Mouse (Mus musculus): ENCODE measurements at regions not wholly inside any gene's neighbourhood (a gene's known extent, or its start where the extent isn't known, plus 50 kb on each side); places are given as distances from the start of the nearest gene placed in this dataset.

- DNase-seq (ENCODE audit: low spot score in 2 of 2) = no peak
Measured at GRCm38 (mm10) chr9:67165486-67165885, 116.3 kb upstream of the Tpm1 start.

GRCm38 (mm10) chr9:67163746-67164145 lies 114.5 kb upstream of the Tpm1 start:
- DNase-seq (ENCODE audit: low spot score in 2 of 2) = no peak

GRCm38 (mm10) chr9:67160785-67161455 lies 111.7 kb upstream of the Tpm1 start:
- DNase-seq (ENCODE audit: low spot score in 2 of 2) = no peak

- DNase-seq (ENCODE audit: low spot score in 2 of 2) = no peak
Measured at GRCm38 (mm10) chr9:67160350-67160749, 111.1 kb upstream of the Tpm1 start.

GRCm38 (mm10) chr9:67156590-67157259 lies 107.5 kb upstream of the Tpm1 start:
- DNase-seq (ENCODE audit: low spot score in 2 of 2) = no peak

- no peak for DNase-seq (ENCODE audit: low spot score in 2 of 2)
Measured at GRCm38 (mm10) chr9:67154062-67154461, 104.9 kb upstream of the Tpm1 start.

- no peak for DNase-seq (ENCODE audit: low spot score in 2 of 2)
Measured at GRCm38 (mm10) chr9:67153333-67153732, 104.1 kb upstream of the Tpm1 start.

GRCm38 (mm10) chr9:67147656-67148055 lies 98.5 kb upstream of the Tpm1 start:
- DNase-seq (ENCODE audit: low spot score in 2 of 2) = no peak

GRCm38 (mm10) chr9:67145392-67145791 lies 96.2 kb upstream of the Tpm1 start:
- DNase-seq (ENCODE audit: low spot score in 2 of 2) = no peak

- no peak for DNase-seq (ENCODE audit: low spot score in 2 of 2)
Measured at GRCm38 (mm10) chr9:67144511-67144910, 95.3 kb upstream of the Tpm1 start.

- peak in 1 of 2 experiments; percentile 41 for DNase-seq (ENCODE audit: low spot score in 2 of 2)
Measured at GRCm38 (mm10) chr9:67140319-67140887, 91.2 kb upstream of the Tpm1 start.

- peak in 1 of 2 experiments; percentile 5 for DNase-seq (ENCODE audit: low spot score in 2 of 2)
Measured at GRCm38 (mm10) chr9:67137681-67138080, 88.5 kb upstream of the Tpm1 start.

GRCm38 (mm10) chr9:67137141-67137540 lies 87.9 kb upstream of the Tpm1 start:
- peak in 1 of 2 experiments; percentile 14 for DNase-seq (ENCODE audit: low spot score in 2 of 2)

GRCm38 (mm10) chr9:67136166-67136565 lies 87.0 kb upstream of the Tpm1 start:
- DNase-seq (ENCODE audit: low spot score in 2 of 2) = no peak

GRCm38 (mm10) chr9:67134378-67134777 lies 85.2 kb upstream of the Tpm1 start:
- no peak for DNase-seq (ENCODE audit: low spot score in 2 of 2)

- DNase-seq (ENCODE audit: low spot score in 2 of 2) = no peak
Measured at GRCm38 (mm10) chr9:67132370-67132769, 83.2 kb upstream of the Tpm1 start.

GRCm38 (mm10) chr9:67130730-67131440 lies 81.7 kb upstream of the Tpm1 start:
- DNase-seq (ENCODE audit: low spot score in 2 of 2) = no peak

- no peak for DNase-seq (ENCODE audit: low spot score in 2 of 2)
Measured at GRCm38 (mm10) chr9:67129891-67130290, 80.7 kb upstream of the Tpm1 start.

- DNase-seq (ENCODE audit: low spot score in 2 of 2) = no peak
Measured at GRCm38 (mm10) chr9:67129095-67129494, 79.9 kb upstream of the Tpm1 start.

GRCm38 (mm10) chr9:67121691-67122090 lies 72.5 kb upstream of the Tpm1 start:
- DNase-seq (ENCODE audit: low spot score in 2 of 2) = no peak

GRCm38 (mm10) chr9:67118880-67119644 lies 69.9 kb upstream of the Tpm1 start:
- no peak for DNase-seq (ENCODE audit: low spot score in 2 of 2)

- DNase-seq (ENCODE audit: low spot score in 2 of 2) = no peak
Measured at GRCm38 (mm10) chr9:67118429-67118828, 69.2 kb upstream of the Tpm1 start.

All from frontal cortex, postnatal 25 days (tissue).